Mouse (Mus musculus): ENCODE measurements around the gene Cntn5. TPM values are rescaled to one million over a fixed set of nuclear protein-coding genes. Genes with fewer than 3 reads are reported as not detected.

The Cntn5 gene
- polyA plus RNA-seq, 3 experiments from 2014 or later: 0.66 TPM; not detected in 2

GRCm38 (mm10) chr9:10412075-10412474, 492.5 kb downstream of the Cntn5 start:
- no peak for ATAC-seq

- ATAC-seq: no peak
Observed at GRCm38 (mm10) chr9:10400099-10400498, 504.5 kb downstream of the Cntn5 start.

DNA sequence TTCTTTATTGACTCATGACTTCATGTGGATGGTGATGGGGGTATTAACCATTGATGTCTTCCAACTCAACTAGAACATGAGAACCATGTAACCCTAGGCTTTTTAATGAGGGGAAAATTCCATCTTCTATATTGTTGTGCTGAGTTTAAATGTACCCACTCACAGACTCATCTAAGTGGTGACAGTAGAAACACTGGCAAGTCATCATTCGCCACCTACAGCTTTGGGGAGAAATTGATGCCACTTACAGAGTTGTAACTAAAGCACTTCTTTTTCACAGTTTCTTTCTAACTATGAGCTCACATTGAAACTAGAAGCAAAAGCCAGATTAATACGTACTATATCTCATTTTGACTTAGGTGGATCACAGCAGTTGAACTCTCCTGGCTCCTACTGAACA, 514.7 kb downstream of the Cntn5 start:
- no peak for ATAC-seq

DNA sequence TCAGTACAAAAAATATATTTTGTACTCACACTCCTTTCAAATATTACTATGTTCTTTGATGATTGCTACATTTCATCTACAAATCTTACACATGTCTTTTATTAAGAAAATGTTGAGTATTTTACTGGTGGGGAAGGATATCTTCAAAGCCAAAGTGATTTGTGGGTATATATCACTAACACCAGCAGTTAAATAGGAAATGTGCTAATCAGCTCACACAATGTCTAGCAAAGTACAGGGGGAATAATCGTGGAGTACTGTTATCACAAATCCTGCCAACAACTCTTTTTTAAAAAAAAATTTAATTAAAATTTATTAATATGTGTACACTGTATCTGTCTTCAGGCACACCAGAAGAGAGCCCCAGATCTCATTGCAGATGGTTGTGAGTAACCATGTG, 520.1 kb downstream of the Cntn5 start:
- ATAC-seq: no peak

DNA sequence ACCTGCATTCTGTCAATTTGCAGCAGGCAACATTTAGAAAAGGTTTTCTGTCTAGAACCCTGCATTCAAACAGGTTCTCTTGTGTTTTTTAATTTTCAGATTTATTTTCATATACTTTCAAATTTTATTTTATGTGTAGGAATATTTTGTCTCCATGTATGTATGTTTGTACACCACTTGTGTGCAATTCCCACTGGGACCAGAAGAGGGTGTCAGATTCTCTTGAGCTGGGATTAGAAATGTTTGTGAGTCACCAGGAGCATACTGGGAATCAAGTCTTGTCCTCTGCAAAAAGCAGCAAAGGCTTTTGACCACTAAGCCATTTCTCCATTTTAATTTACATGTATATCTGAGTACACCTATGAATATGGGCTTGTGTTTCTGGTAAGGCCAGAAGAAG, 521.4 kb downstream of the Cntn5 start:
- no peak for ATAC-seq

- no peak for ATAC-seq
Observed at GRCm38 (mm10) chr9:10381701-10382100, 522.9 kb downstream of the Cntn5 start.

GRCm38 (mm10) chr9:10376261-10376660, 528.3 kb downstream of the Cntn5 start:
- ATAC-seq: no peak

DNA sequence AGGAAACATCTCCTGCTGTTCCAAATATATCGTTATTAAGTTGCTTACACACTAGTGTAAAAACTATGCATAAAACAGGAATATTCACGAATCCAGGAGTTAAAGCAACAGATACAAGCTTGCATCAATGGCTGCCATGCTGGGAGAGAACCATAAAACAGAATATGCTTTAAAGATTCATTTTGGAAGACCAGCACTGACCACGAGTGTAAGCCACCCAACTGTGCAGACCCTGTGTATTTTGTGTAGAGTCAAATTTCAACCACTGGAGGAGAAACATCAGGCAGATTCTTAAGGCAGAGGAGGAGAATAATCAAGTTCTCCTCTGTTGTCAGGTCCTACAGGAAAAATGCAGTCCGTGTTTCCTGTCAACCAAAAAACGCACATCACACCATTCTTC, 535.6 kb downstream of the Cntn5 start:
- ATAC-seq: no peak

DNA sequence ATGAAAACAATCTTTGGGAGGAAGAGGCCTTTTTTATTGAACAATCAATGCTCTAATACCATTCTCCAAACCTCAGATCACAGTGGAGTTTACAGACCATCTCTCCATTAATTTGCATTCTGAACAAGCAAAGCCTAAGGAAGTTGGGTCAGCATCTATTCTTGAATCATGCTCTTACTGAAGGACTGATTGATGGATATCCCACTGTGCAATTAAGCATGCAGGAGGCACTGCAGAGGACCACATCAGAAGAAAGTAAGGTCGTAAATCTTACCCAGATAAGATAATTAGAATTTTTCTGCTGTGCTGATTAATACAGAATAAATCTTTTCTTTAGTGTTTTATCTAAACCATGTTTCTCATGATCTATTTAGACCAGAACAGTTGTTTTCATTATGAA, 536.2 kb downstream of the Cntn5 start:
- no peak for ATAC-seq

- no peak for ATAC-seq
Observed at GRCm38 (mm10) chr9:10366246-10366955, 538.2 kb downstream of the Cntn5 start.

- ATAC-seq: no peak
Observed at GRCm38 (mm10) chr9:10350909-10351655, 553.5 kb downstream of the Cntn5 start.

GRCm38 (mm10) chr9:10348741-10349140, 555.8 kb downstream of the Cntn5 start:
- ATAC-seq: no peak

DNA sequence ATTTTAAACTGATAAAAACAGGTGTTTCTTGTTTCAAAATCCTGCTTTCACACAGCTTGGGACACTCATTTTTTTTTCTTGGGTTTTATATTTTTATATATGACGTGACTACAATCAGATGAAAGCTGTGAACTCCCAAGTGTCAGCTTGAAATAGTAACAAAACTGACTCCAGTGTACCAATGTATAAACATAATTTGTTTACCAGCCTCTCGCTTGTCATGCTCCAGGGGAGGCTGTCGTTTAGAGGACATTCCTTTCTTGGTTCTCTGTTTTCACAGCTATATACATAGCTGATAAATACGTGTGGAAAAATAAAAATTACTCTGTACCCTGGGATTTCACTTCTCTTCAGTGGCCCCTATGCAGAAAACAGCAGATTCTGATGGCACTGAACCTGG, 556.4 kb downstream of the Cntn5 start:
- ATAC-seq: no peak

- ATAC-seq: no peak
Observed at GRCm38 (mm10) chr9:10340751-10341150, 563.8 kb downstream of the Cntn5 start.

DNA sequence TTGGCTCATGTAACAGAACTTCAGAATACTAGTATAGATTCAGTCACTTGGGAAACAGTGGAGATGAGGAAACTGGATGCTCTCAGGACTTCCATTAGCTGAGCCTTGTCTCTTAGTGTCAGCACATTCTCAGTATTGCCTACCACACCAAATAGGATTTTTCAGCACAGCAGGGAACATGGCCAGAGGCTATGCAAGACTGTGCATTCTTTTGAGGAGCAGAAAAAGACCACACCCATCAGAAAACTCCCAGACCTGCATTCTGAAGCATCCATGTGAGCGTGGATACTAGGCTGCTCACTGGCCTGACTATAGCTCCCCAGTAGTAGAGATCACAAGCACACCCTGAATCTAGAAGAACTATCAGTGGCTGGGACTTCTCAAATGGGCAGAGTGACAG, 564.9 kb downstream of the Cntn5 start:
- ATAC-seq: no peak

DNA sequence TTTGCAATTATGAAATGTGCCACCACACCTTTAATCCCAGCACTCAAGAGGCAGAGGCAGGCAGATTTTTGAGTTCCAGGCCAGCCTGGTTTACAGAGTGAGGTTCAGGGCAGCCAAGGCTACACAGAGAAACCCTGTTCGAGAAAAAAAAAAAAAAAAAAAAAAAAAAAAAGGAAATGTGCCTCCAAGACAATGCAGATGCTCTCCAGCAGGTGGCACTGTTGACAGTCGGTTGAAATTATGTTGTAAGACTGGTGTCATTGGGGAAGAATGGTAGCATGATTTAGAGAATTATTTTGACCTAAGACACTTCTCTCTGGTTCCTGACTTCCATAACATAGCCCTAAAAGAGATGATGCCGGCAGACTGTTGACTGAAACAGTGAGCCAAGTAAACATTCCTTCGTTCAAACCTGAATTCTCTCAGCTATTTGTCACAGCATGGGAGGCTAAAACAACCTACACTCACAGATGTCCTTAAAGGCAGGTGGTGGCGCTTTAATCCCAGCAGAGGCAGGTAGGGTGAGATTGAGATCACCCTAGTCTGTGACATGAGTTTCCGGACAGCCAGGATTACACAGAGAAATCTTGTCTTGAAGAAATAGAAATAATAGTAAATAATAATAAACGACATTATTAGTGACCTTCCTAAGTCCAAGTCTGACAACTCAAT, 579.7 kb downstream of the Cntn5 start:
- ATAC-seq: no peak

GRCm38 (mm10) chr9:10269342-10269741, 635.2 kb downstream of the Cntn5 start:
- ATAC-seq: no peak

GRCm38 (mm10) chr9:10268836-10269235, 635.7 kb downstream of the Cntn5 start:
- no peak for ATAC-seq

- ATAC-seq: no peak
Observed at GRCm38 (mm10) chr9:10265616-10266015, 639.0 kb downstream of the Cntn5 start.

DNA sequence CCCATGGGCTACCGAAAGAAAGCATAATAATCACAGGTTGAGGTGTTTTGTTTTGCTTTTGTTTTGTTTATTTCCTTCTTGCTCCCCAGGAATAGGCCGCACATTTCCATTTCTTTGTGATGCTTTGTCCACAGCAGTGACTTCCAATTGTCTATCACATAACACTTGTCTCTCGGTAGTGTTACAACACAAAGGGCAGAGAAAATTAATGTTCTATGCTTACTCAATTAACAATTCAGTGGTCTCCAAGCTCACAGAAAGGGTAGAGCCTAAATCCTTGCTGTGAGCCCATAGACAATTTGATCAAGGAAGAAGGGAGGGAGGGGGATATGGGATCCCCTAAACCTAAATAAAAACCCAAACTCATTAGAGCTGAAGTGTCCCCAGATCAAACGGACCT, 671.2 kb downstream of the Cntn5 start:
- no peak for ATAC-seq

DNA sequence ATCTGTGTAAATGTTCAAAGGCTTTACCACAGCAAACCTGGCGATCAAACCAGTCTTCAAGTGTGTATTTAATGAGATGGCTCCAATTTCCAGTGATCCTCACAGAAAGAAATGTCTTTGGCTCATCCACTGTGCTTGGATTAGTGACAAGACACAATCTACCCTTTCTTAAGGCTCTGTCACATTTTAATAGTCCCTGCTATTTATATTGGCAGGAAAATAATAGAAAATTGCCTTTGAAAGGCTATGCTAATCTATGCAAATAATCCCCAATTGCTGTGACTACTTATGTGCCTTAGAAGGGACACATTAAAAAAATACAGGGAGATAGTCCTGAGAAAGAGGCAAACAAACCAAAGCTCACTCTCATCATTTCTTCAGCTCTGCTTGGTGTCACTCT, 672.5 kb downstream of the Cntn5 start:
- no peak for ATAC-seq

GRCm38 (mm10) chr9:10230973-10231372, 673.6 kb downstream of the Cntn5 start:
- no peak for ATAC-seq

DNA sequence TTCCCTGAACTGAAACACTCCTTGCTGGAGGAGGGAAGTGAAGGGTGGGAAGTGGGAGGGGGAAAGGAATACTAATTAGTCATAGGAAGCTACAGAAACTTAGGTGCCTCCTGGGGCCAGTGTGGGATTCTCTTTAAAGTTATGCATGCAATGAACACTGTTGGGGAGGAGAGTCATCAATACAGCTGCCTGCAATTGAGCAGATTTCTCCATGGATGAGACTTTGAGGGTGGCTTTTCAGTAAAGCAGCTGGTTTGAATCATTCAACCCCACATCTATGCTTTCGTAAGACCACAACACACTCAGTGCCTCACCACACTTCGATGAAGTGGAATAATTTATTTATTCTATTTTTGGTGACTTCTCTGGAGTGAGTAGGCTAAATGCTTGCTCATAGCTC, 674.9 kb downstream of the Cntn5 start:
- no peak for ATAC-seq

DNA sequence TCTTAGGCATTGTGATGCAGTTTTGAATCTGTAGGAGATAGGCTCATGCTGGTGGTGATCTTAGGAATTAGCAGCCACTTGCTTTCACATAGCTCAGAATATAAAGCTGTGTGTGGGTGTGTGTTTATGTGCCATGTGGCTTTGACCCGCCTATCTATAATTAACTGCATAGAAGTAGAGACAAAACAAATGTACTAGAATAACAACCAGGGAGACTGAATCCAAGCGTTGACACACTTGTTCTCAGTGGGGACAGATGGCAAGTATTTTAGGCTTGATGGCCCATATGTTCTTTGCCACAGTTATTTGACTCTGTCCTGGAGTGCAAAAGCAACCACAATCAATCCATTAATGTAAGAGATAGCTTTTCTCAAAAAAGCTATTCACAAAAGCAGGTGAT, 678.6 kb downstream of the Cntn5 start:
- no peak for ATAC-seq
